Mouse (Mus musculus): ENCODE results near the gene Tmem120a. TPM values are rescaled to one million over a fixed set of nuclear protein-coding genes. Genes with fewer than 3 reads are reported as not detected.

Gene Tmem120a
- polyA plus RNA-seq, 1 experiment from 2014 or later, result 18.9 TPM

DNA sequence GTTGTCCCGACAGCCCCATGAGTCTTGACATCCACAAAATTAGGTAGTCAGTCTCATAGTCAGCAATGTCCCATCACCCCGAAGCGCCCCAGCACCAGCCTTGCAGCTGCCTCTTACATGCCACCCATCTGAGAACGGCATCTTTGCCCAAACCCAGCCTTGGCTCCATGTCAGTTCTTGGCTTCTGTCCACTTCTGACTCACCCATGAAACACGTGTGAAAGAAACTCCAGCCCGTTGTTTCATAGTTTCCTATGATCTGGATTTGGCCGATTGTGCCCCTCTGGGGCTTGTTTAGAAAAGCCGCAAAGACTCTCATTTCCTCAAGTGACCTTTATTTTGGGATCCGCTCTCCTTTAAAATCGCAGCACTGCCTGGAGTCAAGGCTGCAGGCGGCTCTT lies 22.1 kb downstream of the Tmem120a start:
- no peak for ATAC-seq (ENCODE audit: insufficient read depth)
- Histone ChIP-seq H3K4me2 (no peak overlapping the region), H3K27ac (replicated peaks) (no peak overlapping the region), H3K36me3 (replicated peaks) (peaks cover 22% of the 10 kb centered on the region), H3K9me3 (replicated peaks) (no peaks in the 10 kb centered on the region), H3K27me3 (no peaks in the 10 kb centered on the region), H3K9ac (no peak overlapping the region), H3K4me3 (replicated peaks) (no peak overlapping the region), H3K4me1 (replicated peaks) (0 out of 2 replicates have a peak, but pooled peaks cover 7% of the 10 kb centered on the region)
- 73% methylated on average over 11 of the region's 11 CpGs for WGBS (ENCODE audit: insufficient replicate concordance)

- ATAC-seq (ENCODE audit: insufficient read depth), result no peak
- Histone ChIP-seq H3K9me3 (replicated peaks) (no peaks in the 10 kb centered on the region), H3K4me2 (no peak overlapping the region), H3K4me3 (replicated peaks) (no peak overlapping the region), H3K27me3 (no peaks in the 10 kb centered on the region), H3K27ac (replicated peaks) (no peak overlapping the region), H3K36me3 (replicated peaks) (peaks cover 30% of the 10 kb centered on the region), H3K9ac (no peak overlapping the region), H3K4me1 (replicated peaks) (no peaks in the 10 kb centered on the region)
- WGBS (ENCODE audit: insufficient replicate concordance), result 78% methylated on average over 8 of the region's 8 CpGs
Observed at GRCm38 (mm10) chr5:135721076-135721475, 23.2 kb downstream of the Tmem120a start.

GRCm38 (mm10) chr5:135720121-135720520 lies 24.1 kb downstream of the Tmem120a start:
- peaks cover 34% of the 10 kb centered on the region for H3K36me3 ChIP-seq (replicated peaks)
- no peak overlapping the region for H3K4me3 ChIP-seq (replicated peaks)
- 70% methylated on average over 3 of the region's 3 CpGs for WGBS (ENCODE audit: insufficient replicate concordance)
- no peak overlapping the region for H3K4me2 ChIP-seq
- no peaks in the 10 kb centered on the region for H3K27me3 ChIP-seq
- H3K4me1 ChIP-seq (replicated peaks), result no peaks in the 10 kb centered on the region
- no peak overlapping the region for H3K27ac ChIP-seq (replicated peaks)
- ATAC-seq (ENCODE audit: insufficient read depth), result no peak
- no peaks in the 10 kb centered on the region for H3K9me3 ChIP-seq (replicated peaks)
- no peak overlapping the region for H3K9ac ChIP-seq

DNA sequence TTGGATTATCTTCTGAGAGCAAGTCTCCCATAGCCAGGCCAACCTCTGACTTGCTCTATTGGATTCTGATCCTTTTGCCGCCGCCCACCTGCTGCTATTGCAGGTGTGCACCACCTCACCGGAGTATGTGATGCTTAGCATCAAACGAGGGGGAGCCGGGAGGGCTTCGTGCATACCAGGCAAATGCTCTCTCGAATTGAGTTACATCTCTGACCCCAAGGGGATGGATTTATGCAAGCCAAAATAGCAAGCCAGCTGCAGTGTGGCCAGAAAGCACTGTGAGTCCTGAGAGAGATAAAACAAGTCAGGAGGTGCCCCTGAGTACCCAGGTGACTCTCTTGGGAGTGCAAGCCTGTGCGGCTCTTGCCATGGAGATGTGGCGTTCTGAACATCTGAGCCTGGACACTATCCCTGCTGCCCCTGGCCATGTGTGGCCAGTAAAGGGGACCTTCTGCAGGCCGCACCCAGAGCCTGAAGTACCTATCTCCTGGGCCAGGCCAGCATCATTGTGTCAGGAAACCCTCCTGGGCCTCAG lies 24.6 kb downstream of the Tmem120a start:
- no peak for ATAC-seq (ENCODE audit: insufficient read depth)

GRCm38 (mm10) chr5:135715624-135716023 lies 28.6 kb downstream of the Tmem120a start:
- Histone ChIP-seq H3K4me2 (no peak overlapping the region), H3K9me3 (replicated peaks) (no peaks in the 10 kb centered on the region), H3K27ac (replicated peaks) (no peak overlapping the region), H3K36me3 (replicated peaks) (peaks cover 30% of the 10 kb centered on the region), H3K4me3 (replicated peaks) (no peak overlapping the region), H3K4me1 (replicated peaks) (peaks cover 32% of the 10 kb centered on the region), H3K27me3 (no peaks in the 10 kb centered on the region), H3K9ac (no peak overlapping the region)
- WGBS (ENCODE audit: insufficient replicate concordance), result 43% methylated on average over 10 of the region's 10 CpGs
- no peak for ATAC-seq (ENCODE audit: insufficient read depth)

More for the DNA sequence above, 24.6 kb downstream of the Tmem120a start:
- 71% methylated on average over 10 of the region's 10 CpGs for whole genome bisulfite sequencing (ENCODE audit: insufficient replicate concordance)
- no peaks in the 10 kb centered on the region for H3K27me3 ChIP-seq
- H3K4me3 ChIP-seq (replicated peaks), result no peak overlapping the region
- H3K36me3 ChIP-seq (replicated peaks), result peaks cover 34% of the 10 kb centered on the region
- H3K4me1 ChIP-seq (replicated peaks), result no peaks in the 10 kb centered on the region
- H3K9ac ChIP-seq, result no peak overlapping the region
- H3K9me3 ChIP-seq (replicated peaks), result no peaks in the 10 kb centered on the region
- no peak overlapping the region for H3K4me2 ChIP-seq
- H3K27ac ChIP-seq (replicated peaks), result no peak overlapping the region

- Histone ChIP-seq H3K36me3 (replicated peaks) (peaks cover 28% of the 10 kb centered on the region), H3K4me1 (replicated peaks) (peaks cover 41% of the 10 kb centered on the region), H3K27me3 (no peaks in the 10 kb centered on the region), H3K27ac (replicated peaks) (peak overlapping the region; percentile 48; the same call in 1 of the 2 replicates), H3K4me3 (replicated peaks) (no peak overlapping the region), H3K4me2 (no peak overlapping the region), H3K9me3 (replicated peaks) (no peaks in the 10 kb centered on the region), H3K9ac (no peak overlapping the region)
- WGBS (ENCODE audit: insufficient replicate concordance), result 21% methylated on average over 16 of the region's 16 CpGs
- peak; percentile 70 for ATAC-seq (ENCODE audit: insufficient read depth)
Observed at GRCm38 (mm10) chr5:135713441-135714218, 30.6 kb downstream of the Tmem120a start.

- Histone ChIP-seq H3K4me1 (replicated peaks) (peaks cover 45% of the 10 kb centered on the region), H3K9me3 (replicated peaks) (no peaks in the 10 kb centered on the region), H3K9ac (no peak overlapping the region), H3K27ac (replicated peaks) (no peak overlapping the region), H3K27me3 (no peaks in the 10 kb centered on the region), H3K4me3 (replicated peaks) (no peak overlapping the region), H3K36me3 (replicated peaks) (peaks cover 22% of the 10 kb centered on the region), H3K4me2 (no peak overlapping the region)
- WGBS (ENCODE audit: insufficient replicate concordance), result 15% methylated on average over 4 of the region's 4 CpGs
- ATAC-seq (ENCODE audit: insufficient read depth), result no peak
Observed at GRCm38 (mm10) chr5:135712803-135713202, 31.4 kb downstream of the Tmem120a start.

- H3K4me1 ChIP-seq (replicated peaks), result peaks cover 51% of the 10 kb centered on the region
- H3K36me3 ChIP-seq (replicated peaks), result peaks cover 18% of the 10 kb centered on the region
- no peak overlapping the region for H3K9ac ChIP-seq
- H3K9me3 ChIP-seq (replicated peaks), result no peaks in the 10 kb centered on the region
- no peak overlapping the region for H3K4me2 ChIP-seq
- no peak overlapping the region for H3K27ac ChIP-seq (replicated peaks)
- no peaks in the 10 kb centered on the region for H3K27me3 ChIP-seq
- H3K4me3 ChIP-seq (replicated peaks), result no peak overlapping the region
- 56% methylated on average over 13 of the region's 13 CpGs for WGBS (ENCODE audit: insufficient replicate concordance)
- no peak for ATAC-seq (ENCODE audit: insufficient read depth)
Observed at GRCm38 (mm10) chr5:135711582-135712355, 32.5 kb downstream of the Tmem120a start.

DNA sequence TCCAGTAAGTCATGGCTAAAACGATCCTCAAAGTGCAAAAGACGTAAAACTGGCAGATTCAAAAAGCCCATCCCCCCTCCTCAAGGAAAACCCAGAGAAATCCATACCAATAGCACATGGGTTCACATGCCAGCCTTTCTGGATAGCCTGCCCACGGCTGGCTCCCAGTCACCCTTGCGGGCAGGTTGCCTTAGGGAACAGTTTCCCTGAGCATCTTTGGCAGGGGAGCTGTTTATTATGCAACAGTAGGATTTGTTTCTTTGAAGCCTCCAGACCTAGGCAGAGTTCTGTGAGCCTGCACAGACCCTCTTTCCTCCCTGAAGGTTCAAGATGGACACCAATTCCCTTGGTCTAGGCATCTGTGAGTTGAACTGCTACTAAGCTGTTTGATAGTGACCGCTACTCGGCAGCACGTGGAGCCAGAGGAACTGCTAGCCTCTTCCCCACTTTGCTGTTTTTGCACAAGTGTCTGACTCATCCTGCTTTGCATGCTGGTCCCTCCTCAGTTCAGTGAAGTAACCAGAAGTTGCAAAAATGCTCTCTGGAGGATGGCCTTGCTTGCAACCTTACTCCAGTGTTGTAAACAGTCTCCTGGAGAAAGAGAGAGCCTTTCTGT lies 33.5 kb downstream of the Tmem120a start:
- no peak for ATAC-seq (ENCODE audit: insufficient read depth)
- Histone ChIP-seq H3K27ac (replicated peaks) (no peak overlapping the region), H3K9ac (no peak overlapping the region)

GRCm38 (mm10) chr5:135709716-135710115 lies 34.5 kb downstream of the Tmem120a start:
- H3K36me3 ChIP-seq (replicated peaks), result peaks cover 16% of the 10 kb centered on the region; the same call in 1 of the 2 replicates
- no peak overlapping the region for H3K4me3 ChIP-seq (replicated peaks)
- WGBS (ENCODE audit: insufficient replicate concordance), result 67% methylated on average over 5 of the region's 5 CpGs
- H3K27me3 ChIP-seq, result no peaks in the 10 kb centered on the region
- no peaks in the 10 kb centered on the region for H3K9me3 ChIP-seq (replicated peaks)
- ATAC-seq (ENCODE audit: insufficient read depth), result no peak
- H3K4me1 ChIP-seq (replicated peaks), result peaks cover 51% of the 10 kb centered on the region
- H3K9ac ChIP-seq, result no peak overlapping the region
- H3K4me2 ChIP-seq, result no peak overlapping the region
- H3K27ac ChIP-seq (replicated peaks), result no peak overlapping the region

More for the DNA sequence above, 33.5 kb downstream of the Tmem120a start:
- no peaks in the 10 kb centered on the region for H3K27me3 ChIP-seq
- H3K4me3 ChIP-seq (replicated peaks), result no peak overlapping the region
- peaks cover 16% of the 10 kb centered on the region; the same call in 1 of the 2 replicates for H3K36me3 ChIP-seq (replicated peaks)
- no peak overlapping the region for H3K4me2 ChIP-seq
- H3K9me3 ChIP-seq (replicated peaks), result no peaks in the 10 kb centered on the region
- 52% methylated on average over 7 of the region's 7 CpGs for WGBS (ENCODE audit: insufficient replicate concordance)
- H3K4me1 ChIP-seq (replicated peaks), result peaks cover 51% of the 10 kb centered on the region

DNA sequence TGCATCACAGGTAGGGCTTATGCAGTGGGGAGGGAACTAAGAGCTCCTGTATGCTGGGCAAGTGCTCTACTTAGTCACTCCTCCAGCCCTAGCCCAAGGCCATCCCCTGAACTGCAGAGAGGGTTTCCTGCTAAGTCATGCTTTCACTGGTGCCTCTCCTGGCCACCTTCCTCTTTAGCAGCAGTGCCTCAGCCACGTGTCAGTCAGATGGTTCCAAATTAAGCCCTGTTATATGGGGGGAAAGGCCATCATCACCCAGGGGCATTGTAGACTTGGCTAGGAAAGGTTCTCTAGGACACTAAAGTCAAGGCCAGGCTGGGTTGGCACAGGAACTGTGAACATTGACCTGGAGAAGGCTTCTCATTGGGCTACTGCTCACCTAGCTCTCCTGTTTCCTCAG lies 36.4 kb downstream of the Tmem120a start:
- Histone ChIP-seq H3K9me3 (replicated peaks) (no peaks in the 10 kb centered on the region), H3K36me3 (replicated peaks) (peaks cover 16% of the 10 kb centered on the region; the same call in 1 of the 2 replicates), H3K9ac (no peak overlapping the region), H3K4me3 (replicated peaks) (no peak overlapping the region), H3K4me2 (no peak overlapping the region), H3K4me1 (replicated peaks) (peaks cover 42% of the 10 kb centered on the region), H3K27me3 (no peaks in the 10 kb centered on the region), H3K27ac (replicated peaks) (no peak overlapping the region)
- WGBS (ENCODE audit: insufficient replicate concordance), result 4% methylated on average over 1 of the region's 1 CpGs
- ATAC-seq (ENCODE audit: insufficient read depth), result peak; percentile 49; the same call in 1 of the 2 replicates
